Mouse (Mus musculus) CH12.LX (cell line): ENCODE results near the gene Enkd1. TPM values are rescaled to one million over a fixed set of nuclear protein-coding genes. Genes with fewer than 3 reads are reported as not detected.

Experiments used
- DNase-seq: peaks from one replicate; pipeline ENCODE4 v3.0.0-alpha.2; 2013; ENCODE audit errors: extremely low read depth
- H3K27ac ChIP-seq: 2 replicates; pipeline ENCODE4 v1.5.1; 2012; ENCODE audit warnings: low read depth, mild to moderate bottlenecking, control low read depth, moderate library complexity; ENCODE audit not compliant: insufficient read depth
- H3K27me3 ChIP-seq: replicated peaks from 2 replicates; pipeline ENCODE3; 2012; ENCODE audit warnings: inconsistent platforms
- H3K36me3 ChIP-seq, 2 experiments: replicated peaks in 1 of 2; 2 replicates each; pipeline versions ENCODE3 to v1.6.1; 2012; ENCODE audit warnings: inconsistent platforms in 1 of 2, low read length in 1 of 2, mild to moderate bottlenecking in 1 of 2, mixed read lengths in 1 of 2, moderate library complexity in 1 of 2; ENCODE audit not compliant: control insufficient read depth in 1 of 2, insufficient read depth in 1 of 2
- H3K4me1 ChIP-seq, 2 experiments: 2 replicates each; pipeline ENCODE4 v1.6.1; 2012; ENCODE audit warnings: inconsistent platforms in 1 of 2, moderate library complexity in 1 of 2; ENCODE audit not compliant: insufficient read depth in 2 of 2, control insufficient read depth in 1 of 2
- H3K4me2 ChIP-seq: 2 replicates; pipeline ENCODE4 v1.6.1; 2012; ENCODE audit warnings: low read depth, mild to moderate bottlenecking, control low read depth; ENCODE audit not compliant: poor library complexity, insufficient read depth, severe bottlenecking
- H3K4me3 ChIP-seq, 3 experiments: fragments of 150-350 bp in 1 of 3; sonication (generic) in 1 of 3; replicated peaks in 1 of 3; 2 replicates each; pipeline versions ENCODE3 to v1.5.1; 2011 to 2012; ENCODE audit warnings: low read depth in 2 of 3, low read length in 2 of 3, mild to moderate bottlenecking in 2 of 3, moderate library complexity in 2 of 3, control low read depth in 1 of 3, improper control_type of control experiment in 1 of 3, inconsistent platforms in 1 of 3, mixed read lengths in 1 of 3; ENCODE audit not compliant: poor library complexity in 1 of 3
- H3K79me2 ChIP-seq: replicated peaks from 2 replicates; pipeline ENCODE4 v1.6.1; 2012; ENCODE audit warnings: mild to moderate bottlenecking, moderate library complexity; ENCODE audit not compliant: control insufficient read depth, poor library complexity, insufficient read depth, severe bottlenecking; ENCODE audit errors: extremely low read depth
- H3K9ac ChIP-seq: 2 replicates; pipeline ENCODE4 v1.6.1; 2012; ENCODE audit warnings: low read depth, mild to moderate bottlenecking, control low read depth, moderate library complexity; ENCODE audit not compliant: insufficient read depth
- H3K9me3 ChIP-seq: replicated peaks from 2 replicates; pipeline ENCODE3; 2012; ENCODE audit warnings: low read length, inconsistent platforms, mixed read lengths
- BHLHE40 ChIP-seq: IDR thresholded peaks from 2 replicates; pipeline ENCODE4 v1.6.1; 2011; ENCODE audit warnings: mild to moderate bottlenecking, low read depth, low read length, improper control_type of control experiment
- CHD1 ChIP-seq: IDR thresholded peaks from 2 replicates; pipeline ENCODE4 v1.6.1; 2012; ENCODE audit warnings: low read depth, low read length, improper control_type of control experiment, inconsistent platforms
- CHD2 ChIP-seq: IDR thresholded peaks from 2 replicates; pipeline ENCODE4 v1.6.1; 2011; ENCODE audit warnings: low read length, improper control_type of control experiment
- CTCF ChIP-seq, 2 experiments: IDR thresholded peaks in 1 of 2; conservative IDR thresholded peaks in 1 of 2; 2 replicates each; pipeline ENCODE4 v1.5.1; 2011 to 2012; ENCODE audit warnings: low read depth in 2 of 2, low read length in 2 of 2, improper control_type of control experiment in 1 of 2, inconsistent platforms in 1 of 2, mild to moderate bottlenecking in 1 of 2, moderate library complexity in 1 of 2
- E2F4 ChIP-seq: IDR thresholded peaks from 2 replicates; pipeline ENCODE4 v1.6.1; 2011; ENCODE audit warnings: low read depth, low read length, improper control_type of control experiment; ENCODE audit not compliant: insufficient replicate concordance
- EP300 ChIP-seq: IDR thresholded peaks from 2 replicates; pipeline ENCODE4 v1.6.1; 2011; ENCODE audit warnings: low read length, improper control_type of control experiment
- ETS1 ChIP-seq: conservative IDR thresholded peaks from 2 replicates; pipeline ENCODE4 v1.6.1; 2012; ENCODE audit warnings: low read depth, mild to moderate bottlenecking, inconsistent platforms, low read length, improper control_type of control experiment, moderate library complexity
- HCFC1 ChIP-seq: IDR thresholded peaks from 2 replicates; pipeline ENCODE4 v1.6.1; 2012; ENCODE audit warnings: low read depth, mild to moderate bottlenecking, inconsistent platforms, low read length, improper control_type of control experiment
- IRF4 ChIP-seq: IDR thresholded peaks from 2 replicates; pipeline ENCODE4 v1.6.1; 2014; ENCODE audit warnings: low read depth, mild to moderate bottlenecking, inconsistent platforms, low read length, improper control_type of control experiment
- JUND ChIP-seq: conservative IDR thresholded peaks from 2 replicates; pipeline ENCODE4 v1.6.1; 2011; ENCODE audit warnings: low read depth, low read length, improper control_type of control experiment
- KAT2A ChIP-seq: IDR thresholded peaks from 2 replicates; pipeline ENCODE4 v1.6.1; 2012; ENCODE audit warnings: low read length, improper control_type of control experiment, inconsistent platforms; ENCODE audit not compliant: insufficient replicate concordance
- MAX ChIP-seq: IDR thresholded peaks from 2 replicates; pipeline ENCODE4 v1.6.1; 2011; ENCODE audit warnings: low read length, improper control_type of control experiment
- MXI1 ChIP-seq: IDR thresholded peaks from 2 replicates; pipeline ENCODE4 v1.6.1; 2011; ENCODE audit warnings: mild to moderate bottlenecking, low read depth, low read length, improper control_type of control experiment
- MYC ChIP-seq: IDR thresholded peaks from 2 replicates; pipeline ENCODE4 v1.6.1; 2011; ENCODE audit warnings: low read depth, mild to moderate bottlenecking, improper control_type of control experiment, low read length
- PAX5 ChIP-seq: IDR thresholded peaks from 2 replicates; pipeline ENCODE4 v1.6.1; 2012; ENCODE audit warnings: low read length, inconsistent platforms, mixed read lengths
- RCOR1 ChIP-seq: conservative IDR thresholded peaks from 2 replicates; pipeline ENCODE4 v1.6.1; 2012; ENCODE audit warnings: low read depth, mild to moderate bottlenecking, inconsistent platforms, low read length, improper control_type of control experiment
- SMC3 ChIP-seq: IDR thresholded peaks from 2 replicates; pipeline ENCODE4 v1.6.1; 2011; ENCODE audit warnings: low read depth, low read length, improper control_type of control experiment
- TBP ChIP-seq: conservative IDR thresholded peaks from 2 replicates; pipeline ENCODE4 v1.6.1; 2011; ENCODE audit warnings: low read depth, low read length, improper control_type of control experiment
- ZC3H11A ChIP-seq: IDR thresholded peaks from 2 replicates; pipeline ENCODE4 v1.6.1; 2012; ENCODE audit warnings: low read depth, mild to moderate bottlenecking, inconsistent platforms, low read length, improper control_type of control experiment
- ZKSCAN1 ChIP-seq: IDR thresholded peaks from 2 replicates; pipeline ENCODE4 v1.6.1; 2012; ENCODE audit warnings: low read depth, inconsistent platforms, low read length, improper control_type of control experiment, borderline replicate concordance
- ZMIZ1 ChIP-seq: IDR thresholded peaks from 2 replicates; pipeline ENCODE4 v1.6.1; 2012; ENCODE audit warnings: low read depth, mild to moderate bottlenecking, inconsistent platforms, low read length, improper control_type of control experiment
- ZNF384 ChIP-seq: IDR thresholded peaks from 2 replicates; pipeline ENCODE4 v1.6.1; 2012; ENCODE audit warnings: low read depth, low read length, improper control_type of control experiment, inconsistent platforms
- dilution Hi-C: fragments of 300-500 bp; cut with MboI; formaldehyde crosslinking; loops from 2 replicates; pipeline ENCODE4 v1.14.3; 2020; ENCODE audit warnings: low sequenced_read_pairs; ENCODE audit not compliant: extremely low pct_unique_long_range_greater_than_20kb, extremely low pct_ligation_motif_present
- in situ Hi-C: fragments of 300-500 bp; cut with MboI; formaldehyde crosslinking; loops from 3 replicates; pipeline ENCODE4 v1.14.3; 2019; ENCODE audit warnings: low sequenced_read_pairs, low pct_ligation_motif_present, low pct_unique_long_range_greater_than_20kb, mixed read lengths
- polyA plus RNA-seq: library from polyadenylated mRNA; unstranded; fragments of >175 nt; gene quantifications from 2 replicates; pipeline ENCODE4 v1.2.1, GENCODE M21; 2012; ENCODE audit warnings: low read depth; ENCODE audit not compliant: insufficient read length
- total RNA-seq, 2 experiments: library from RNA; depleted of rRNA; stranded (reverse); fragments of 300-350 nt in 1 of 2; fragments of >200 nt in 1 of 2; gene quantifications; 2 replicates each; pipeline ENCODE4 v1.2.3; 2012 to 2014

Gene Enkd1
- total and polyA plus RNA-seq, 3 experiments = 15.6 to 35.9 (median 27.4) TPM

- no peak for TF ChIP-seq ETS1
- no peak for TF ChIP-seq JUND
- TF ChIP-seq HCFC1 = no peak
- TF ChIP-seq KAT2A = no peak
- TF ChIP-seq MYC = no peak
- TF ChIP-seq E2F4 = no peak
- no peak for TF ChIP-seq IRF4
- TF ChIP-seq MXI1 = no peak
- no peak for TF ChIP-seq TBP
- no peak for TF ChIP-seq ZC3H11A
- TF ChIP-seq CHD1 = no peak
- TF ChIP-seq CHD2 = no peak
- no peak for TF ChIP-seq MAX
- no peak for TF ChIP-seq PAX5
- TF ChIP-seq EP300 = no peak
- Histone ChIP-seq H3K27ac (no peak overlapping the region), H3K27me3 (no peaks in the 10 kb centered on the region), H3K79me2 (no peaks in the 10 kb centered on the region), H3K4me3 (no peak overlapping the region), H3K4me1 (peaks cover 2 to 44% of the 10 kb centered on the region in 2 experiments; a peak in 2 of 4 replicates), H3K9me3 (peaks cover 7% of the 10 kb centered on the region), H3K36me3 (peaks cover 52 to 74% of the 10 kb centered on the region in 2 experiments), H3K4me2 (no peak overlapping the region), H3K9ac (no peak overlapping the region)
- dilution Hi-C loops (no loop called here), in situ Hi-C loops (loop anchor here (5.0 kb wide), 1 partner anchor 51 kb away; the partner anchor contains the start of genes Agrp and Ctcf)
- no peak for DNase-seq
These were observed 19.7 kb downstream of the Enkd1 start for GRCm38 (mm10) chr8:105688242-105688752.

- Histone ChIP-seq H3K27ac (no peak overlapping the region), H3K27me3 (no peaks in the 10 kb centered on the region), H3K9ac (no peak overlapping the region), H3K4me2 (no peak overlapping the region), H3K4me1 (peaks cover 2 to 52% of the 10 kb centered on the region in 2 experiments; a peak in 2 of 4 replicates), H3K36me3 (peaks cover 50 to 74% of the 10 kb centered on the region in 2 experiments), H3K9me3 (no peaks in the 10 kb centered on the region), H3K4me3 (no peak overlapping the region), H3K79me2 (no peaks in the 10 kb centered on the region)
- dilution Hi-C loops (no loop called here), in situ Hi-C loops (loop anchor here (5.0 kb wide), 1 partner anchor 50 kb away; the partner anchor contains the start of genes Agrp and Ctcf)
- TF ChIP-seq MXI1 (no peak), RCOR1 (no peak), ZNF384 (no peak), BHLHE40 (no peak), ZKSCAN1 (no peak), ZMIZ1 (no peak), SMC3 (no peak), CTCF (conservative IDR thresholded peaks at IDR 0.05 in 1 of 2, IDR thresholded peaks at IDR 0.05 in 1 of 2; ENCODE audit: low read depth in 2 of 2, low read length in 2 of 2) (no peak)
- DNase-seq = no peak
These were observed 20.5 kb downstream of the Enkd1 start for GRCm38 (mm10) chr8:105687512-105687911.
